Mouse (Mus musculus) midbrain, postnatal 0 days (tissue): ENCODE data around the gene Dhdh. TPM values are rescaled to one million over a fixed set of nuclear protein-coding genes. Genes with fewer than 3 reads are reported as not detected.
A peak's percentile ranks its signal among the peaks of the same experiment; 100 is the strongest.

Source experiments
- ATAC-seq: fragments of 200-750 bp; cut with Nextera tagmentation; 2 replicates; pipeline ENCODE4 v1.8.0; 2017; ENCODE audit warnings: moderate number of reproducible peaks, mild to moderate bottlenecking, moderate TSS enrichment, moderate library complexity; ENCODE audit not compliant: low FRiP score
- DNase-seq: peaks from one replicate; pipeline ENCODE4 v3.0.0-alpha.2; 2015; ENCODE audit warnings: low spot score
- H3K27ac ChIP-seq: fragments of 300-500 bp; sonication (generic); 2 replicates; pipeline ENCODE4 v1.5.1; 2014; ENCODE audit warnings: low read depth, mild to moderate bottlenecking, low read length, mixed read lengths
- H3K27me3 ChIP-seq: fragments of 300-500 bp; sonication (generic); 2 replicates; pipeline ENCODE4 v1.6.1; 2014; ENCODE audit warnings: low read length, control low read depth, mixed read lengths; ENCODE audit not compliant: insufficient read depth
- H3K36me3 ChIP-seq: fragments of 300-500 bp; sonication (generic); 2 replicates; pipeline ENCODE4 v1.6.1; 2014; ENCODE audit warnings: low read length, control low read depth, mixed read lengths; ENCODE audit not compliant: insufficient read depth
- H3K4me1 ChIP-seq: fragments of 300-500 bp; sonication (generic); 2 replicates; pipeline ENCODE4 v1.6.1; 2014; ENCODE audit warnings: mild to moderate bottlenecking, control low read depth, antibody characterized with exemption, low read length, mixed read lengths; ENCODE audit not compliant: insufficient read depth
- H3K4me2 ChIP-seq: fragments of 300-500 bp; sonication (generic); 2 replicates; pipeline ENCODE4 v1.6.1; 2014; ENCODE audit warnings: low read depth, mild to moderate bottlenecking, low read length, mixed read lengths; ENCODE audit not compliant: poor library complexity, severe bottlenecking
- H3K4me3 ChIP-seq: fragments of 300-500 bp; sonication (generic); 2 replicates; pipeline ENCODE4 v1.5.1; 2014; ENCODE audit warnings: low read depth, mild to moderate bottlenecking, low read length, moderate library complexity
- H3K9ac ChIP-seq: fragments of 300-500 bp; sonication (generic); replicated peaks from 2 replicates; pipeline ENCODE4 v1.6.1; 2014; ENCODE audit warnings: mild to moderate bottlenecking, low read length, moderate library complexity, mixed read lengths; ENCODE audit not compliant: poor library complexity, severe bottlenecking
- H3K9me3 ChIP-seq: fragments of 300-500 bp; sonication (generic); 2 replicates; pipeline ENCODE4 v1.6.1; 2016; ENCODE audit warnings: low read length, control low read depth
- CTCF ChIP-seq: IDR thresholded peaks from 2 replicates; pipeline ENCODE4 v1.5.1; 2016; ENCODE audit warnings: antibody characterized with exemption, mild to moderate bottlenecking
- WGBS: fragments of 180-500 bp; shearing (Covaris S2); extraction: QIAGEN DNeasy Blood & Tissue Kit; methylation state at CpG from one replicate; pipeline ENCODE4 v1.1.7; 2014; 5-methylcytosine and 5-hydroxymethylcytosine counted together
- polyA plus RNA-seq: library from polyadenylated mRNA; unstranded; fragments of >200 nt; fragmentation: Nextera tagmentation; extraction: Ambion mirVana; gene quantifications from 2 replicates; pipeline ENCODE4 v1.2.1, GENCODE M21; 2015
- total RNA-seq: library from RNA; depleted of rRNA; stranded (reverse); fragments of >200 nt; gene quantifications from 2 replicates; pipeline ENCODE4 v1.2.3, GENCODE M21; 2014

Dhdh gene
- total and polyA plus RNA-seq, 2 experiments from 2014 or later = 4.3 to 6.1 TPM

- ATAC-seq = no peak
- Histone ChIP-seq H3K9me3 (no peaks in the 10 kb centered on the region), H3K9ac (no peak overlapping the region; the same call in 1 of the 2 replicates), H3K36me3 (no peaks in the 10 kb centered on the region), H3K27ac (no peak overlapping the region), H3K4me2 (no peak overlapping the region), H3K4me3 (no peak overlapping the region), H3K4me1 (no peaks in the 10 kb centered on the region), H3K27me3 (no peaks in the 10 kb centered on the region)
- WGBS = 72% methylated on average over 16 of the region's 16 CpGs
- TF ChIP-seq CTCF = no peak
- peak; percentile 21 for DNase-seq
These were observed 13.2 kb downstream of the Dhdh start for GRCm38 (mm10) chr7:45475291-45475969.

DNA sequence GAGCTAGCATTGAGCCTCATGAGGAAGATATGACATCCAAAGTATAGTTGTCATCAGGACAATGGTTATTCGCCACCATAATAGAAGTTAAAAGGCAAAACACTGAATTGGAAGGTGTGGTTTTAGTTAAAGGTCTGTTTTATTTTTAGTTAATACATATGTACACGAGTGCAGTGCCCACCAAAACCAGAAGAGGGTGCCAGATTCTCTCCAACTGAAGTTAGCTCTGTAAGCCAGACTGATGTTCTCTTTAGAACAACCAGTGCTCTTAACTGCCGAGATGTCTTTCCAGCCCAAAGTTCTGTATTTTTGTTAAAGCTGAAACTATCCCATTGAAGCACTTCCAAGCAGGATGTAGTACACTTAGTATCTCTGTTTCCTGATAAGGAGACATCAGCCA, 17.7 kb downstream of the Dhdh start:
- 3% methylated on average over 3 of the region's 3 CpGs for WGBS
- H3K9me3 ChIP-seq = no peaks in the 10 kb centered on the region
- no peaks in the 10 kb centered on the region for H3K27me3 ChIP-seq
- no peak overlapping the region for H3K4me3 ChIP-seq
- ATAC-seq (no peak), DNase-seq (peak; percentile 79)
- H3K27ac ChIP-seq = no peak overlapping the region
- TF ChIP-seq CTCF = peak; percentile 87
- peaks cover 1% of the 10 kb centered on the region; the same call in 1 of the 2 replicates for H3K4me1 ChIP-seq
- H3K9ac ChIP-seq = no peak overlapping the region
- no peaks in the 10 kb centered on the region for H3K36me3 ChIP-seq
- no peak overlapping the region for H3K4me2 ChIP-seq

- Histone ChIP-seq H3K4me1 (peaks cover 5% of the 10 kb centered on the region; the same call in 1 of the 2 replicates), H3K4me2 (peak overlapping the region; percentile 52), H3K4me3 (peak overlapping the region; percentile 79), H3K9me3 (no peaks in the 10 kb centered on the region), H3K9ac (peak overlapping the region; percentile 44), H3K27me3 (no peaks in the 10 kb centered on the region), H3K36me3 (peaks cover 15% of the 10 kb centered on the region), H3K27ac (no peak overlapping the region)
- no peak for TF ChIP-seq CTCF
- no peak for DNase-seq
- 28% methylated on average over 7 of the region's 7 CpGs for WGBS
- ATAC-seq = no peak
These were observed 21.4 kb downstream of the Dhdh start for GRCm38 (mm10) chr7:45467090-45467670.

- ATAC-seq (peak; percentile 87), DNase-seq (peak; percentile 98)
- peak; percentile 33 for TF ChIP-seq CTCF
- Histone ChIP-seq H3K36me3 (peaks cover 18% of the 10 kb centered on the region), H3K4me2 (peak within 1 kb of the TSS; percentile 95), H3K4me1 (peaks cover 5% of the 10 kb centered on the region; the same call in 1 of the 2 replicates), H3K9ac (peak within 1 kb of the TSS; percentile 86), H3K4me3 (peak within 1 kb of the TSS; percentile 79), H3K27me3 (no peaks in the 10 kb centered on the region), H3K9me3 (no peaks in the 10 kb centered on the region), H3K27ac (peak within 1 kb of the TSS; percentile 71)
- WGBS = under 1% methylated on average over 54 of the region's 58 CpGs
These were observed 22.1 kb downstream of the Dhdh start, which contains the start of gene Bax for GRCm38 (mm10) chr7:45466283-45467089. Gene Bax, minus strand, starts transcription at chr7:45466898.

- Histone ChIP-seq H3K4me1 (peaks cover 5% of the 10 kb centered on the region; the same call in 1 of the 2 replicates), H3K9ac (peak overlapping the region; percentile 86; the same call in 1 of the 2 replicates), H3K36me3 (peaks cover 19% of the 10 kb centered on the region), H3K27me3 (no peaks in the 10 kb centered on the region), H3K9me3 (no peaks in the 10 kb centered on the region), H3K27ac (no peak overlapping the region), H3K4me3 (peak overlapping the region; percentile 79), H3K4me2 (peak overlapping the region; percentile 95)
- WGBS = 80% methylated on average over 9 of the region's 9 CpGs
- no peak for ATAC-seq
- TF ChIP-seq CTCF = no peak
- no peak for DNase-seq
These were observed 23.1 kb downstream of the Dhdh start for GRCm38 (mm10) chr7:45465549-45465948.
